Comparison of ENCODE assay signal across 8 mouse cellular contexts in the genomic region with DNA sequence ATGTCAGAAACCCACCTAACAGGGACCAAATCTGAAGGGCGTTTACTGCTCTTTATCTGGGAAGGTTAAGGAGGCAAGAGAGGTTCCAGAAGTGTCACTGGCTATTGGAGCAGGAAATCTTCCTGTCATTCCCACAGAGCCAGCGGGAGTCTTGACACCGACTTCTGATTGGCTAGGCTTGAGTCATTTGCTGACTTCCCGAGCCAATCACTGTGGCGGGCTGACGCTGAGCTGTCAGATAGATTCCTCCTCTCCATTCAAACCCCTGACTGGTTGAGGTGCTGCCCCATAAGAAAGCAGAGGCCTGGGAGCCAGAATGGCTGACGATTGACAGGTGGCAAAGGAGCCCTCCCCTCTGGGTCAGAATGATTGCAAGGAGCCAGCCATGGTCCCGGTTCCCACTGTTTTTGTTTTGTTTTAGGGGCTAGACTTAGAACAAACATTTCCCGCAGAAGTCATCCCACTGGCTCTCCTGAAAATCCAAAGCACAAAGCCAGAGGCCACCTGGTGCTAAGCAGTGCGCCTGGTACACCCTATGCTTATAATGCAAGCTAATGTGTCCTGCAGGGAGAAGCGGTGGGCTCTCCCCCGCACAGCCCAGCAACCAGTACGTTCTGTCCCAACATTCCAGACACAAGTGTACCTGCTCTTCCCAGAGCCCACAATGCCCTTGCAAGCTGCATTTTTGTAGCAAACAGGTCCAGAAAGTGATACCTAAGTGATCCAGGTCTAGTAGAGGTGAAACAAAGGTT. TPM values are rescaled to one million over a fixed set of nuclear protein-coding genes. Genes with fewer than 3 reads are reported as not detected.
DNase-seq lines count a peak whose midpoint lies in the region; ATAC-seq lines count a peak whose summit lies in the region.

No protein-coding gene starts in this region.

- H3K9me3 ChIP-seq in liver, embryonic 12.5 days (replicated peaks): no peaks in the 10 kb centered on the region
- H3K9me3 ChIP-seq in hindbrain, embryonic 12.5 days (replicated peaks): no peaks in the 10 kb centered on the region

- peaks cover 13% of the 10 kb centered on the region for H3K4me1 ChIP-seq in liver, embryonic 12.5 days
- peaks cover 24% of the 10 kb centered on the region for H3K4me1 ChIP-seq in hindbrain, embryonic 12.5 days

- H3K27me3 ChIP-seq in liver, embryonic 12.5 days (replicated peaks): no peaks in the 10 kb centered on the region
- no peaks in the 10 kb centered on the region for H3K27me3 ChIP-seq in hindbrain, embryonic 12.5 days

- H3K4me2 ChIP-seq in liver, embryonic 12.5 days: peak overlapping the region; percentile 2; the same call in 1 of the 2 replicates
- peak overlapping the region; percentile 19 for H3K4me2 ChIP-seq in hindbrain, embryonic 12.5 days (replicated peaks)

- intact Hi-C loops in gastrocnemius, postnatal 14 days (cut with DNase I; ENCODE audit: low total_unique reads): no loop called here

- H3K27ac ChIP-seq in liver, embryonic 12.5 days: no peak overlapping the region
- H3K27ac ChIP-seq in hindbrain, embryonic 12.5 days: peak overlapping the region; percentile 64

- ATAC-seq in liver, embryonic 12.5 days: no peak
- ATAC-seq in hindbrain, embryonic 12.5 days (ENCODE audit: low FRiP score): peak; percentile 76

- no peak overlapping the region for H3K9ac ChIP-seq in liver, embryonic 12.5 days
- H3K9ac ChIP-seq in hindbrain, embryonic 12.5 days: no peak overlapping the region

- no peak for DNase-seq in liver
- DNase-seq in embryo, embryonic 10 days (ENCODE audit: low spot score): peak; percentile 79
- peak; percentile 39 to 60 for DNase-seq in layer of hippocampus, postnatal 36 days
- peak; percentile 82 for DNase-seq in retina, embryonic 14.5 days (ENCODE audit: low spot score)
- DNase-seq in thymus, adult 18-20 months: no peak
- DNase-seq in gastrocnemius, postnatal 14 days: no peak

- 60% methylated on average over 13 of the region's 13 CpGs for WGBS in liver, embryonic 12.5 days (ENCODE audit: insufficient replicate concordance)
- WGBS in hindbrain, embryonic 12.5 days: 28% methylated on average over 13 of the region's 13 CpGs

- H3K4me3 ChIP-seq in liver, embryonic 12.5 days: no peak overlapping the region
- no peak overlapping the region for H3K4me3 ChIP-seq in hindbrain, embryonic 12.5 days

- peaks cover 67% of the 10 kb centered on the region for H3K36me3 ChIP-seq in liver, embryonic 12.5 days
- H3K36me3 ChIP-seq in hindbrain, embryonic 12.5 days: no peaks in the 10 kb centered on the region

RNA-seq across cellular contexts. Expression of a gene that starts 22.9 kb away (rescaled TPM):
- polyA plus RNA-seq in liver, embryonic 12.5 days (2016; fragmentation: Nextera tagmentation; extraction: Ambion mirVana): 3.9 and 4.8 TPM in 2 replicates
- 2.6 and 2.8 TPM in 2 replicates for polyA plus RNA-seq in hindbrain, embryonic 12.5 days (2016; fragmentation: Nextera tagmentation; extraction: Ambion mirVana)
- 10 to 100 TPM; 43.0 to 48.0 TPM for total RNA-seq in layer of hippocampus, postnatal 36 days (2021)
- under 1 TPM; 0.27 to 0.51 TPM for total RNA-seq in gastrocnemius, postnatal 14 days (2021)

RNA-seq across cellular contexts. Expression of a gene that starts 32.4 kb away (rescaled TPM):
- polyA plus RNA-seq in liver, embryonic 12.5 days (2016; fragmentation: Nextera tagmentation; extraction: Ambion mirVana): 6.0 and 6.1 TPM in 2 replicates
- 13.8 and 14.3 TPM in 2 replicates for polyA plus RNA-seq in hindbrain, embryonic 12.5 days (2016; fragmentation: Nextera tagmentation; extraction: Ambion mirVana)
- total RNA-seq in layer of hippocampus, postnatal 36 days (2021): 10 to 100 TPM; 31.4 to 36.2 TPM
- 10 to 100 TPM; 10.5 to 11.2 TPM for total RNA-seq in gastrocnemius, postnatal 14 days (2021)

RNA-seq across cellular contexts. Expression of a gene that starts 41.4 kb away (rescaled TPM):
- polyA plus RNA-seq in liver, embryonic 12.5 days (2016; fragmentation: Nextera tagmentation; extraction: Ambion mirVana): 28.2 and 30.3 TPM in 2 replicates
- 14.3 and 17.8 TPM in 2 replicates for polyA plus RNA-seq in hindbrain, embryonic 12.5 days (2016; fragmentation: Nextera tagmentation; extraction: Ambion mirVana)
- 10 to 100 TPM; 16.3 to 19.9 TPM for total RNA-seq in layer of hippocampus, postnatal 36 days (2021)
- total RNA-seq in gastrocnemius, postnatal 14 days (2021): 10 to 100 TPM; 11.9 TPM

RNA-seq across cellular contexts. Expression of a gene that starts 59.6 kb away (rescaled TPM):
- polyA plus RNA-seq in liver, embryonic 12.5 days (2016; fragmentation: Nextera tagmentation; extraction: Ambion mirVana): 77.4 and 77.8 TPM in 2 replicates
- polyA plus RNA-seq in hindbrain, embryonic 12.5 days (2016; fragmentation: Nextera tagmentation; extraction: Ambion mirVana): 70.2 and 74.6 TPM in 2 replicates
- total RNA-seq in layer of hippocampus, postnatal 36 days (2021): 10 to 100 TPM; 28.2 to 30.8 TPM
- 10 to 100 TPM; 19.2 to 19.5 TPM for total RNA-seq in gastrocnemius, postnatal 14 days (2021)

Comparison
In these comparisons a context has a peak if more than half of its experiments do, and no peak if none do; other contexts are left out.
1. DNase-seq: peak in embryo, embryonic 10 days (single experiment), layer of hippocampus, postnatal 36 days (2 of 2) and retina, embryonic 14.5 days (single experiment); none in liver (single experiment), thymus, adult 18-20 months (0 of 2) and gastrocnemius, postnatal 14 days (single experiment).
2. RNA of a gene that starts 22.9 kb away (total RNA-seq): 43.0 to 48.0 TPM in layer of hippocampus, postnatal 36 days; 0.27 to 0.51 TPM in gastrocnemius, postnatal 14 days; every median in the first group is over 10 times any median in the second.